Mouse (Mus musculus) CD8-positive naive resting alpha-beta T cell, adult 2 months (primary cell): ENCODE results near the gene Pacsin2.

Experiments used
- DNase-seq, 2 experiments: peaks; one replicate each; pipeline ENCODE4 v3.0.0; 2022; ENCODE audit warnings: low read depth in 2 of 2, low spot score in 2 of 2

Pacsin2 gene

DNA sequence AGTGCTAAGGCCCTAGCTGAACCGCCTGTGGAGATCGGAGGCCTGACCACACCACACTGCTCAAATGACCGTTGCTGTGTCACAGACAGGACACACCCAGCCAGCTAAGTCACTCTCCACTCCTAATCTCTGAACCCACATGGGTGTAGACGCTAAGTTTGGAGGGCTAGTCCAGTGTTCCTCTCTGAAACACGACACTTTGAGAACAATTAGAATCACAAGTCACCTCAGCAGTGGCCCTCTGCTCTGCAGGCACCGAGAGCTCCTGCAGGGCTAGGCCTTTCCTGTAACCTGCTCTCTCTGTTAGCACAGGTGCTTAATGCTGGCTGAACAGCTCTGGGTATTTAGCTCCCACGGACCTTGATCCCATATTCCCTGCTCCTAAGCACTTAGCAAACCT, 120.2 kb downstream of the Pacsin2 start:
- no peak for DNase-seq

DNA sequence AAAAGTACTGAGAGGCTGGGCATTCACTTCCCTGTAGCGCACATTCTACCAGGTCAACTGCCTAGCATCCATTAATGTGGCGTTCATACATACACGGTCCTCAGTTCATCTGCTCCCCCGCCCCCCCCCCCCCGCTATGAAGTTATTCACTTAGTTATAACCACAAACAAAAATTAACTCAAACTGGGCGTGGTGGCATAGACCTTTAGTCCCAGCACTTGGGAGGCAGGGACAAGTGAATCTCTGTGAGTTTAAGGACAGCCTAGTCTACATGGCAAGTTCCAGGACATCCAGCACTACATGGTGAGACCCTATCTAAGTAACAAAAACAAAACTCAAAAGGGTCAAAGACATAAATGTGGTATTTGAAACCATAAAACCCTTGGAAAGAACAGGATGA, 125.5 kb downstream of the Pacsin2 start:
- DNase-seq: no peak

DNA sequence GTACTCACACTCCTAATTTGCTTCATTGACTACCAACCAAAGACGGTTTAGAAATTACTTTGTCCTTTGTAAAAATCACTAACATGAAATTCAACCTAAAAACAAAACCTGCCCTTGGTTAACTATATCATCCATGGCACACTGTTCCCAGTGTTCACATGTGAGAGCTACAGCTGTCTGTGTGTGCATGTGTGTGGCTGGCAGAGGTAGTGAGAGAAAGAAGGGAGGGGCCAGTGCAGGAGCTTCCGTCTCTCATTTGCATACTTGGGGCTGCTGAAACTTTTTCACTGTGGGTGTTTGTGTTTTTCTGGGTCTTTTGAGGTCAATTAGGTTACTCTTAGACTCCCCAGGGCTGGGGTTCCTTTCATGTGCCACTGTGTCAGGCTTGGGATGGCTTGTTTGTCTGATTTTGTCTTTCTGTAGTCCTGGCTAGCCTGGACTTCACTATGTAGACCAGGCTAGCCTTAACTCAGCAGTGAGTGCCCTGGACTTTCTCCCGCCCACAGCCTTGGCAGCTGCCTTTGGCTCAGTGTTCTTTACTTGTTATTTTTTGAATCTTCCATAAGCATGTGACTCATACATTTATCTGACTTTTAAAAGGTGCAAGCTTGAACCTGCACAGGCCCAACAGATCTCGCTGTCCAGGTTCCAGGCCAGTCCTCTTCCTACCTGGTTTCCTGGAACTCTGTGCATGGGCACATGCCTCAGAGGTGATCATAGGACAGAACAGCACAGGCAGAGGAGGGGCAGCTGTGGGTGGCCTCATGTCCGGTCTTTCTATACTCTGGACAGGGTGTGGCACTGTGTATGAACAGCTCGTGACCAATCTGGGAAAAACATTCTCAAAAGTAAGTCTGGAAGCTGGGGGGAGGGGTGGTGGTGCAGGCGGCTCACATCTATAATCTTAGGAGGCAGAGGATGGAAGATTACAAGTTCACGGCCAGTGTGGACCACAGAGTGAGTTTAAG, 126.2 kb downstream of the Pacsin2 start:
- no peak for DNase-seq

DNA sequence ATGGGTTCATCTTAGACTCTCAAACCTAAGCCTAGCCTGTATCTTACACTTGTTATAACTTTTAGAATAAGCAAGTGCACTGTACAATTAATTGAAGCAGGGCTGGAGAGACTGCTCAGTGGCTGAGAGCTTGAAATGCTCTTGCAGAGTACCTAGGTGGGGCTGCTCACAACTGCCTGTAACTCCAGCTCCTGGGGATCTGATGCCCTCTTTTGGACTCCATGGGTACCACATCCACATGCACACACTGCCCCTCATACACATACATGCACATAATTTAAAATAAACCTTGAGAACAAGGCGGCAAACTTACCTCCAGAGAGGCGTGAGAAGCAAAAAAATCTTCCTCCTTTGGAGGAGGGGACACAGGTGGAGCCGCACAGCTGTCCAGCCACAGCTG, 132.0 kb downstream of the Pacsin2 start:
- DNase-seq: no peak

DNA sequence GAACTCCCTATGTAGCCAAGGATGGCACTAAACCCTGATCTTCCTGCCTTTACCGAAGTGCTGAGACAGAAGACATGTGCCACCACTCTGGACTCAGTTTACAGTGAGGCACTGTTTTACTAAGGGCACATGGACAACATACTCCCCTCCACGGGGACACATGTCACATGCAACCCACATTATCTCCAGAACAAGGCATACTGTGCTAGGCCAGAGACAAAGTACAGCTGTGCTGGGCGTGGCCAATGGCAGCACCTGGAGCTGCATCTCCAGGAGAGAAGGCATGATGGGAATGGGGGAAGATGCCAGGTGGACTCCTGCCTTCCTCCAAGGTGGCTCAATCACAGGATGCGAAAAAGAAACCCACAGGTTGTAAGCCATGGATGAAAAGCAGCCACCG, 135.5 kb downstream of the Pacsin2 start:
- no peak for DNase-seq
